Mouse (Mus musculus) heart, embryonic 16.5 days (tissue): ENCODE measurements at regions not wholly inside any gene's neighbourhood (a gene's known extent, or its start where the extent isn't known, plus 50 kb on each side); places are given as distances from the start of the nearest gene placed in this dataset.

Experiments
- ATAC-seq: fragments of 200-750 bp; cut with Nextera tagmentation; replicated peaks from 2 replicates; pipeline ENCODE4 v1.8.0; 2017; ENCODE audit warnings: moderate number of reproducible peaks; ENCODE audit not compliant: insufficient read depth, low FRiP score; ENCODE audit errors: extremely low read depth
- H3K27ac ChIP-seq: fragments of 300-500 bp; sonication (generic); 2 replicates; pipeline ENCODE4 v1.5.1; 2014; ENCODE audit warnings: mild to moderate bottlenecking, low read length, control low read depth, moderate library complexity
- H3K27me3 ChIP-seq: fragments of 300-500 bp; sonication (generic); 2 replicates; pipeline ENCODE4 v1.6.1; 2014; ENCODE audit warnings: low read length, mixed read lengths; ENCODE audit not compliant: control insufficient read depth, insufficient read depth
- H3K36me3 ChIP-seq: fragments of 300-500 bp; sonication (generic); 2 replicates; pipeline ENCODE4 v1.6.1; 2014; ENCODE audit not compliant: control insufficient read depth, insufficient read depth
- H3K4me1 ChIP-seq: fragments of 300-500 bp; sonication (generic); 2 replicates; pipeline ENCODE4 v1.6.1; 2014; ENCODE audit warnings: low read length, mixed read lengths; ENCODE audit not compliant: control insufficient read depth, insufficient read depth
- H3K4me2 ChIP-seq: fragments of 300-500 bp; sonication (generic); 2 replicates; pipeline ENCODE4 v1.6.1; 2014; ENCODE audit warnings: low read depth, mild to moderate bottlenecking, control low read depth, low read length
- H3K4me3 ChIP-seq: fragments of 300-500 bp; sonication (generic); 2 replicates; pipeline ENCODE4 v1.5.1; 2014; ENCODE audit warnings: mild to moderate bottlenecking, control low read depth, low read length
- H3K9ac ChIP-seq: fragments of 300-500 bp; sonication (generic); 2 replicates; pipeline ENCODE4 v1.6.1; 2014; ENCODE audit warnings: low read length, control low read depth
- H3K9me3 ChIP-seq: fragments of 300-500 bp; sonication (generic); replicated peaks from 2 replicates; pipeline ENCODE4 v1.6.1; 2016; ENCODE audit warnings: low read length; ENCODE audit not compliant: control insufficient read depth
- WGBS: fragments of 180-500 bp; shearing (Covaris S2); extraction: QIAGEN DNeasy Blood & Tissue Kit; methylation state at CpG from one replicate; pipeline ENCODE4 v1.1.7; 2014; 5-methylcytosine and 5-hydroxymethylcytosine counted together

DNA sequence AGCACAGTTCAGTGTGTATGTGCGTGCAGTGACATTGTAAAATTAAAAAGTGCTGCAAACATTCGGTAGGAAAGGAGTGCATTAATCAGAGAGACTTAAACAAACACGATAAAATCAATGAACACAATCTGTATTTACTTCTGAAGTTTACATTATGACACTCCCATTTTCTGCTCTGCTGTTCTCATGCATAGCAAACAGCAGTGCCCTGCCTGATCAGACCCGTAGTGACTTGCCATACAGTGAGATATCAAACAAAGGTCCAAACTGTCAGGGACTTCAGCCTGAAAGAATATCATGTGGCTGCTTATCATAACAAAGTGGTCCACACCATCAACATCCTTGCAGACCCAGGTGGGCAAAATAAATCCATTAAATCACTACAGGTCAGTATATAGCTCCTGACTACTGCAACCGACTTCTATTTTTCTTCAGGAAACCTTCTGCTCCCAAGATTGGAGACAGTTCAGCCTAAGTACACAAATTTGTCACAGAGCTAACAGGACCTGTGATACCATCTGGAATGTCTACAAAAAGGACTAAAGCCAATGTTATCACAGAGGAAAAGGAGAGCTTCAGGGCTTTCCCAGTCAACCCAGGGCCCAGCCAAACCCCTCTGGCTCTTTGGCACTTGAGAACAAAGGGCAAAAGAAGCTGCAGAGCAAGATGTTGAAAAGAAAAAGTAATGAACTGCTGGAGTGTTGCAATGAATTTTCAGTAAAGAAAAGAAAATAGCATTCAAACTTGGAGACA, 495.8 kb downstream of the Trib2 start:
- H3K4me3 ChIP-seq, result no peak overlapping the region
- no peak; the same call in 1 of the 2 replicates for ATAC-seq
- H3K9me3 ChIP-seq, result no peaks in the 10 kb centered on the region
- 62% methylated on average over 5 of the region's 5 CpGs for WGBS
- H3K36me3 ChIP-seq, result no peaks in the 10 kb centered on the region
- H3K27ac ChIP-seq, result no peak overlapping the region
- no peak overlapping the region for H3K4me2 ChIP-seq
- H3K4me1 ChIP-seq, result no peaks in the 10 kb centered on the region
- H3K27me3 ChIP-seq, result no peaks in the 10 kb centered on the region
- no peak overlapping the region for H3K9ac ChIP-seq

DNA sequence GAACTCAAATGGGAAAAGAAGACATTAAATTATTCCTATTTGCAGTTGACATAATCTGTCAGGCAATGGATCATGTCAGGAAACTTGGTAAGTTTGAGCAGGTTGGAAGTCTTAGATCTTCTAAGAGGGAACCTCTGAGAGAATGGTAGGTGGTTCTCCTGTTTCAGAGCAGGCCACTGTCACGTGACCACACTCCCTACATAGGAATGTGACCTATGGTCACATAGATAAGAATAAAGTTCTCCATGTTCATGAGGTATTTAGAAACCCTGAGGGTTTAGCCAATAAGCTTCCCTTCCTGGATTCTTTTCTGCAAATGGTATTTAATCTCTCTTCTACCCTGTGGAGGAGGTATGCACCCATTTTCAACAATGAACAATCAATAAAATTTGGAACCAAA, 497.1 kb downstream of the Trib2 start:
- H3K36me3 ChIP-seq, result no peaks in the 10 kb centered on the region
- no peak overlapping the region for H3K9ac ChIP-seq
- H3K9me3 ChIP-seq, result no peaks in the 10 kb centered on the region
- ATAC-seq, result no peak
- no peak overlapping the region for H3K27ac ChIP-seq
- 45% methylated on average over 1 of the region's 1 CpGs for WGBS
- H3K27me3 ChIP-seq, result no peaks in the 10 kb centered on the region
- no peaks in the 10 kb centered on the region for H3K4me1 ChIP-seq
- H3K4me3 ChIP-seq, result no peak overlapping the region
- no peak overlapping the region for H3K4me2 ChIP-seq

DNA sequence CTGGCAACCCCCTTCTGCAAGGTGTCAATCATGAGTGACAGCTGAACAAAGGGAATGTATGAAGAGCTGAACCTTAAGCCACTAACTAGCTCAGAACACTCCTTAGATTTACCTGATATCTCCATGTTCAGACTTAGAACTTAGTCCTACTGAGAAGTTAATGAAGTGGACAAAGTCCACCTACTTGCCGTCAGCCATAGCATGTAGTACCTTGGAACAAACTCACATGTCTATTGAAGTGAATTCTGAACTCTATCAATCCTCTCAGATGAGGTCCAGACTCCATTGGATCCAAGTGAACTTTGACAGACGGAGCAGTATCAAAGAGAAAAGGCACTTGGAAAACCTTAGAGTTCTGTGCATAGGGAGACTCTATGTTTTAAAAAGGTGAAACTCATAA, 521.8 kb downstream of the Trib2 start:
- WGBS, result 73% methylated on average over 2 of the region's 2 CpGs
- ATAC-seq, result no peak

DNA sequence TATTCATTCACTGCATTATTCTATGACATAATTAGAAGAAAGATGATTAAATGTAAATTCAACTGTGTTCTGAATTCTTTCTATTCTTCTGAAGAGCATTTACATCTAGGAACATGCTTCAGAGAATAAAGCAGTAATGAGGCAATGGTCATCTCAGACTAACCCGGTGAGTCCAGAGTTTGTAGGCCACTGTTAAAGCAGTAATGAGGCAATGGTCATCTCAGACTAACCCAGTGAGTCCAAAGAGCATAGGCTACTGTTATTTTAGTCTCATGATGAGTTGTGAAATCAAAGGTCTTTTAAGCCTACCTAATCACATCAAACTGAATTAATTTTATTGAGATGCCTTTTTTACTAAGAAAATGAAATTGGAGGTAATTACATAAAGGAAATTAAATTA, 554.6 kb downstream of the Trib2 start:
- Histone ChIP-seq H3K27ac (no peak overlapping the region), H3K4me3 (no peak overlapping the region), H3K27me3 (no peaks in the 10 kb centered on the region), H3K4me1 (no peaks in the 10 kb centered on the region), H3K9ac (no peak overlapping the region), H3K4me2 (no peak overlapping the region), H3K36me3 (no peaks in the 10 kb centered on the region), H3K9me3 (no peaks in the 10 kb centered on the region)
- 90% methylated on average over 1 of the region's 1 CpGs for WGBS
- ATAC-seq, result no peak

More for the DNA sequence above, 521.8 kb downstream of the Trib2 start:
- no peak overlapping the region for H3K9ac ChIP-seq
- no peak overlapping the region for H3K27ac ChIP-seq
- H3K27me3 ChIP-seq, result no peaks in the 10 kb centered on the region
- H3K4me1 ChIP-seq, result no peaks in the 10 kb centered on the region
- H3K4me2 ChIP-seq, result no peak overlapping the region
- H3K36me3 ChIP-seq, result no peaks in the 10 kb centered on the region
- no peaks in the 10 kb centered on the region for H3K9me3 ChIP-seq
- no peak overlapping the region for H3K4me3 ChIP-seq

DNA sequence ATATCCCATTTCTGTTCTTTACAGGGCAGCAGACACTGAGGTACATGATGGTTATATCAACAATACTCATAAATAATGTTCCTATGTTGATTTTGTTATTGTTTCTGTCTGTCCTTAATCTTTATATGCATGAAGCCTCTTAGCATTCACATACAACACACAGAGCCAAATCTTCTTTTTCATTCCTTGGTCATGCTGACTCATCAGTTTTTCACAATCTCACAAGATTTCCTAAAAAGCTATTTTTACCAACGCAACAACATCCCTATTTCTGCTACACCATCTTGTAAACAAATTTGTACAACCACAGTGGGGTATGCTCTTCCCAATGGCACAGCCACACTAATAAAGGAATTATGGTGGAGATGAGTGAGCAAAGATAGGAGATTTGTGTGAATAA, 555.1 kb downstream of the Trib2 start:
- H3K4me3 ChIP-seq, result no peak overlapping the region
- no peaks in the 10 kb centered on the region for H3K27me3 ChIP-seq
- no peak overlapping the region for H3K9ac ChIP-seq
- no peaks in the 10 kb centered on the region for H3K4me1 ChIP-seq
- 72% methylated on average over 1 of the region's 1 CpGs for WGBS
- no peaks in the 10 kb centered on the region for H3K36me3 ChIP-seq
- H3K4me2 ChIP-seq, result no peak overlapping the region
- no peak for ATAC-seq
- H3K9me3 ChIP-seq, result no peaks in the 10 kb centered on the region
- no peak overlapping the region for H3K27ac ChIP-seq

DNA sequence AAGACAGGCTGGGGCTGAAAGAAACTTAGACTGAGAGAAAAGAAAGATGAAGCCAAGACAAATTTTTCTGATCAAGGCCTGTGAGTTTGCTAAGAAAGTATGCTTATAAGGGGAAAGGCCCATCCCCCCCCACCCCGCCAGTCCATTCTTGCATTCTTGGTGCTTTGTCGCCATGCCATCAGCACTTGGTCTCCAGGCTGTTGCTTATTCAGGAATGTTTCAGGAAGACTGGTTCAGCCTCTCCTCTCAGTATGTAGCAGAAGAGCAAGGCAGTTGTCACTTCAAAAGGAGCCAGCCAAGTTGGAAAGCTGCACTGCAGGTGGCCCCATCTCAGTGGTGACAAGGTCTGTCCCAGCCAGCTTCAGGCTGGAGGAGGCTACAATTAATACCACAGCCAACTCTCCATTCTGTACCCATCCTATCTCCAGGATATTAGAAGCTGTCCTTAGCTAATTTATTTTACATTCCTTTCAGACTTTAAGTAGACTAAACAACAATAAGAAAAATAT, 555.8 kb downstream of the Trib2 start:
- Histone ChIP-seq H3K9me3 (no peaks in the 10 kb centered on the region), H3K9ac (no peak overlapping the region), H3K27me3 (no peaks in the 10 kb centered on the region), H3K4me1 (no peaks in the 10 kb centered on the region), H3K4me2 (no peak overlapping the region), H3K4me3 (no peak overlapping the region), H3K27ac (no peak overlapping the region), H3K36me3 (no peaks in the 10 kb centered on the region)
- 52% methylated on average over 2 of the region's 2 CpGs for WGBS
- ATAC-seq, result no peak

DNA sequence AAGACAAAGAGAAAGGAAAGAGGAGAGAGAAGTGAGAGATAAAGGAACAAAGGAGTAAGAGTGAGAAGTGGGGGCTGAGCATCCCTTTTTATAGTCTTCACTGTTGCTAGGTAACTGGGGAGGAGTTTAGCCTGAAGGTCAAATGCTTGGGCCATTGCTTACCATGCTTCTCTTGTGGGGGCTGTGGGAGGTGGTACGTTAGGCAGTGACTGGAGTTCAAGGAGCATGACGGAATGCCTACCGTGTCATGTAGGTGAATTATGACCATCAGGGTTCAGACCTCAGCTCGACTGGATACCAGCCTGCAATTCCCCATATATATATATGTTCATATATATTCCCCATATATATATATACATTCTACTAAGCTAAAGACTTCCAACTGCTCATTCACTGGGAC, 571.8 kb downstream of the Trib2 start:
- no peaks in the 10 kb centered on the region for H3K4me1 ChIP-seq
- H3K9me3 ChIP-seq, result no peaks in the 10 kb centered on the region
- H3K27ac ChIP-seq, result no peak overlapping the region
- no peak overlapping the region for H3K4me2 ChIP-seq
- H3K9ac ChIP-seq, result no peak overlapping the region
- no peak overlapping the region for H3K4me3 ChIP-seq
- no peaks in the 10 kb centered on the region for H3K27me3 ChIP-seq
- H3K36me3 ChIP-seq, result no peaks in the 10 kb centered on the region
- WGBS, result 82% methylated on average over 4 of the region's 4 CpGs
- ATAC-seq, result no peak

DNA sequence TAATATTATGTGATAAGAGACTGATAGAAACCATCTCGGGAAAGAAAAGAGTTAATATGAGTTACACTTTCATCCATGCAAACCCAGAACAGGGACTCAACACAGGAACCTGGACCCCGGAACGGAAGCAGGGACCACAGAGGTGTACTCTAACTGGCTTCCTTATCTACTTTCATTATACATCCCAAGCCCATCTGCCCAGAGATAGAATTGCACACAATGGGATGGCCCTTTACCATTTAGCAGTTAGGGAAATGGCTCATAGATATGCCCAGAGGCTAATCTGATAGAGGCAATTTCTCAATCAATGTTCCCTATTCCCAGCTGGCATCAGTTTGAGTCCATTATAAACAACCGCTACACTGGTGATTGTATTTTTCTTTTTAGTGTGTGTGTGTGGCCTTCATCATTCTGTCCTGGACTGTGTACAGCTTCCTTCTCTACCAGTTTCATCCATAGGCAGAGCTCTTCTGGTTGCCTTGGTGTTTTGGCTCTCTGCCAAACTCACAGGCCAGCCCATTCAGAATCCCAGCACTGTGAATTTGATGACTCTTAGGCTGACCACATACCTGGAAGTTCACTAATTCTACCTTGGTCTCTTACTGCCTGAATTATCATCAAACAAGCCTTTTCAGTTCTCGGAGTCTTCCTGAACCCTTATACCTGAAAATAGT, 594.1 kb downstream of the Trib2 start:
- no peaks in the 10 kb centered on the region for H3K9me3 ChIP-seq
- H3K4me3 ChIP-seq, result no peak overlapping the region
- no peak overlapping the region for H3K9ac ChIP-seq
- H3K27ac ChIP-seq, result no peak overlapping the region
- 78% methylated on average over 5 of the region's 5 CpGs for WGBS
- H3K27me3 ChIP-seq, result no peaks in the 10 kb centered on the region
- ATAC-seq, result no peak
- H3K36me3 ChIP-seq, result no peaks in the 10 kb centered on the region
- H3K4me1 ChIP-seq, result no peaks in the 10 kb centered on the region
- no peak overlapping the region for H3K4me2 ChIP-seq

DNA sequence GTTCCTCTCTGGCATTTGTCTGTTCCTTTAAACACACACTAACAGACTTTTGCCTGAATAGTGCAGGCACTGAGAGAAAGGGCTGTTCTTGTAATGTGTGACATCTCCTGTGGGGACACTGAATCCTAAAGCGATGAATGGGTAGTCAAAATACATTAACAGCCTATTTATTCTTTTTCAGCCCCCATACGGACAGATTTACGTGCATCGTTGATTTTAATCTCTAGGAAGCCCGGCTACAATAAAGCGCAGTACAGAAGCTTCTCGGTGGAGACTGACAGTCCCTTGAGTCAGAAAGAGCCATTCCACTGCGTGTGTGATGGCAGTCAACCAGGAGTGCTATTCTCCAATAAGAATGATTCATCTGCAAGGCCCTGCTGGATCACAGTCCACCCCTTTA, 598.2 kb downstream of the Trib2 start:
- WGBS, result 82% methylated on average over 8 of the region's 8 CpGs
- no peak overlapping the region for H3K27ac ChIP-seq
- H3K4me2 ChIP-seq, result no peak overlapping the region
- no peaks in the 10 kb centered on the region for H3K36me3 ChIP-seq
- no peak overlapping the region for H3K9ac ChIP-seq
- ATAC-seq, result no peak
- H3K4me1 ChIP-seq, result no peaks in the 10 kb centered on the region
- H3K9me3 ChIP-seq, result no peaks in the 10 kb centered on the region
- no peak overlapping the region for H3K4me3 ChIP-seq
- H3K27me3 ChIP-seq, result no peaks in the 10 kb centered on the region
